Mouse (Mus musculus): ENCODE measurements around the gene Gm17949. TPM values are rescaled to one million over a fixed set of nuclear protein-coding genes. Genes with fewer than 3 reads are reported as not detected.

Gm17949 gene
- polyA plus RNA-seq, 1 experiment from 2014 or later: 0.43 TPM

- Histone ChIP-seq H3K9me3 (no peaks in the 10 kb centered on the region), H3K36me3 (peaks cover 82% of the 10 kb centered on the region), H3K4me1 (replicated peaks) (peaks cover 16% of the 10 kb centered on the region), H3K27me3 (ENCODE audit: insufficient read depth, poor library complexity, severe bottlenecking) (no peaks in the 10 kb centered on the region), H3K4me3 (peak within 1 kb of the TSS; percentile 69), H3K27ac (peak within 1 kb of the TSS; percentile 81)
- WGBS: under 1% methylated on average over 38 of the region's 38 CpGs
- peak; percentile 96 for DNase-seq (ENCODE audit: low spot score)
Measured at GRCm38 (mm10) chr17:56997029-56997667, 14.1 kb upstream of the Gm17949 start, which contains the start of gene Alkbh7. Gene Alkbh7 (plus strand): TSS chr17:56997339.

GRCm38 (mm10) chr17:56999414-56999813 is 11.9 kb upstream of the Gm17949 start:
- no peaks in the 10 kb centered on the region for H3K27me3 ChIP-seq (ENCODE audit: insufficient read depth, poor library complexity, severe bottlenecking)
- 94% methylated on average over 9 of the region's 9 CpGs for WGBS

DNA sequence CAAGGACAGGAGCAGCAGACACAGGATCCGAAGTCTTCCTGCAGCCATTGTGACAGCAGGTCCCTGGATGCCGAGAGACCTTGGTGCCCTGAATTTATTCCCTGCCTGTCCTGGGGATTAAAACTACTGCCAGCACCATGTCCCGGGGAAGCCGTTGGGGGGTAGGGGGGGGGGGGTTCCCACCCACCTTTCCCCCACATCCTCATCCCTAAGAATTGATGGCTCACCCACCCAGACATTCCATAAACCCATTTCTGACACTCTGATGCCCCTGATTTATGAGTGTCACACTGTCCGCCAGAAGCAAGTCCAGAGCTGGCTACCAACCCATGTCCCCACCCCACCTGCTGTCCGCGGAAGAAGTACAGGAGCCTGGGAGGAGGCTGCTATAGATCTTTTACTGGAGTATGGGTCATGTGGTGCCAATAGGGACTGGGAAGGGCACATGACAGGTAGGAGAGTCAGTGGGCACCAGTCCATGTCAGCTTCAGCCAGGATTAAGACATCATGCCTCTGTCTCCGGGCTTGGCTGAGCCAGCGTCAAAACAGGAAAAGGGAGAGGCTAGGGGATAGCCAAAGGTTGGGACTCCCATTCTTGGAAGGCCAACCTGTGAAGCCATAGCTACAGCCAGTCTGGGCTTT is 11.2 kb upstream of the Gm17949 start, which contains the start of gene Pspn:
TSS of gene Pspn (minus strand) at position 51 of the 642 bp plus-strand sequence.
- 83% methylated on average over 9 of the region's 9 CpGs for WGBS
- Histone ChIP-seq H3K27me3 (ENCODE audit: insufficient read depth, poor library complexity, severe bottlenecking) (no peaks in the 10 kb centered on the region), H3K4me1 (replicated peaks) (peaks cover 16% of the 10 kb centered on the region), H3K9me3 (no peaks in the 10 kb centered on the region), H3K4me3 (no peak within 1 kb of the TSS), H3K27ac (no peak within 1 kb of the TSS), H3K36me3 (peaks cover 80% of the 10 kb centered on the region)
- DNase-seq (ENCODE audit: low spot score): no peak

More at GRCm38 (mm10) chr17:56999414-56999813, 11.9 kb upstream of the Gm17949 start:
- no peaks in the 10 kb centered on the region for H3K9me3 ChIP-seq
- peaks cover 16% of the 10 kb centered on the region for H3K4me1 ChIP-seq (replicated peaks)
- H3K36me3 ChIP-seq: peaks cover 80% of the 10 kb centered on the region
- no peak overlapping the region for H3K4me3 ChIP-seq
- H3K27ac ChIP-seq: no peak overlapping the region
- no peak for DNase-seq (ENCODE audit: low spot score)

DNA sequence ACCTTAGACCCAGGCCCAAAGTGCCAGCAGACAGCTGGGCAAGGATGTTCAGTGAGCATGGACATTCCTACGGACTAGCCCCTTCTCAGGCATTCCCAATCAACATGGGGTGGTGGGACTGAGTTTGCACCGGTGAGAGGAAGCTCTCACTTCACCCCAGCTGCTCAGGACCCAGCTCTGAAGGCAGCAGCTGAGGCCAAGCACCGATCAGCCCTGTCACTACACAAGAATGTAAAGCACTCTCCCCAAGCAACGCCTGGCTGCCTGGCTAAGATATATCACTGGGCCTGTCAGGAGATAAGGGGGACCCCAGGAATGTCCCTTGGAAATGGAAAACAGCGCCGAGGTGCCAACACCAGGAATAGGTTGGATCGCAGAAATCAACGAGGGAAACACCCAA is 10.0 kb upstream of the Gm17949 start:
- 79% methylated on average over 8 of the region's 8 CpGs for WGBS
- Histone ChIP-seq H3K4me1 (replicated peaks) (peaks cover 16% of the 10 kb centered on the region), H3K27me3 (ENCODE audit: insufficient read depth, poor library complexity, severe bottlenecking) (no peaks in the 10 kb centered on the region), H3K9me3 (no peaks in the 10 kb centered on the region), H3K4me3 (no peak overlapping the region), H3K36me3 (peaks cover 80% of the 10 kb centered on the region), H3K27ac (no peak overlapping the region)
- no peak for DNase-seq (ENCODE audit: low spot score)

- Histone ChIP-seq H3K36me3 (peaks cover 96% of the 10 kb centered on the region), H3K4me3 (no peak overlapping the region)
- 89% methylated on average over 7 of the region's 7 CpGs for WGBS
Measured at GRCm38 (mm10) chr17:57003994-57004393, 7.3 kb upstream of the Gm17949 start.

GRCm38 (mm10) chr17:57007137-57007905 is 3.9 kb upstream of the Gm17949 start:
- DNase-seq (ENCODE audit: low spot score): no peak
- 94% methylated on average over 13 of the region's 13 CpGs for WGBS
- Histone ChIP-seq H3K27me3 (ENCODE audit: insufficient read depth, poor library complexity, severe bottlenecking) (no peaks in the 10 kb centered on the region), H3K4me1 (replicated peaks) (peaks cover 19% of the 10 kb centered on the region), H3K27ac (no peak overlapping the region), H3K9me3 (no peaks in the 10 kb centered on the region), H3K4me3 (no peak overlapping the region), H3K36me3 (peaks cover 73% of the 10 kb centered on the region)

More at GRCm38 (mm10) chr17:57003994-57004393, 7.3 kb upstream of the Gm17949 start:
- Histone ChIP-seq H3K9me3 (no peaks in the 10 kb centered on the region), H3K27me3 (ENCODE audit: insufficient read depth, poor library complexity, severe bottlenecking) (no peaks in the 10 kb centered on the region), H3K4me1 (replicated peaks) (no peaks in the 10 kb centered on the region), H3K27ac (no peak overlapping the region)
- DNase-seq (ENCODE audit: low spot score): no peak

DNA sequence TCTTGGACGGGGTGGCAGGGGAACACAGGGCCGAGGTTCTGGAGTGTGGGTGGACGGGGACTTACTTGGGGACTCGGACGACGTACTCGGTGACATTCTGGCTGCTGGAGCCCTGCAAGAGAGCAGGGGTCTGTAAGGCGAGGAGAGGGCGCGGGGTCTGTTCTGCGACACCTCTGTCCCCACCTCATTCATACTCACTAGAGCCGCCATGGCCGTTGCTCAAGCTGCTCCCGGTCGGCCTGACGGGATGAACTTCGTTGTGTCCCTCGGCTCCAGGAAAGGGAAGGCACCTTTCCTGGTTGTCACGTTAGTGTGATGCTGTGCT is 396 bp upstream of the Gm17949 start:
- under 1% methylated on average over 19 of the region's 19 CpGs for WGBS
- Histone ChIP-seq H3K27ac (peak overlapping the region; percentile 97), H3K4me1 (replicated peaks) (peaks cover 23% of the 10 kb centered on the region), H3K27me3 (ENCODE audit: insufficient read depth, poor library complexity, severe bottlenecking) (no peaks in the 10 kb centered on the region), H3K9me3 (no peaks in the 10 kb centered on the region), H3K4me3 (peak overlapping the region; percentile 78), H3K36me3 (peaks cover 38% of the 10 kb centered on the region)
- DNase-seq (ENCODE audit: low spot score): no peak

DNA sequence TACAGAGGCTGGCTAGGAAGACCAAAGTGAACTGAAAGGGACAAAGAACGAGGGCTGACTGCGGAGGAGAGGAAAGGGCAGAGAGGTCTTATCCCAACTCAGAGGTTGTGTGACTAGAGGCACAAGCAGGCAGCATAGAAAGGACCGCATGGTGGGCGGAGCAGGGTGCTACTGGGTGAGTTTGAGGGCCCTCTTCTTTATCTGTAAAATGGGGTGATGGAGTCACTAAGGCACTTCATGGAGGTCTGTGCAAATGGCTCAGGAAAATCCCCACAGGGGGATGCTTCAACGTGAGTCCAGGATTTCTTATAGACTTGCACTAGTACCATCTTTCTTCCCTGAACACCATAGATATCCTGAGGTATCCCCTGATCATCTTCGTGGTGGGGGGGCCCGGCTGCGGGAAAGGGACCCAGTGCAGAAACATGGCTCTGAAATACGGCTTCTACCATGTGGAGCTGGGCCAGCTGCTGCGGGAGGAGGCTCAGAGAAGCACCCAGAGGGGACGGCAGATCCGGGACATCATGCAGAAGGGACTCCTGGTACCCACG is 1.1 kb downstream of the Gm17949 start:
- H3K27ac ChIP-seq: peak overlapping the region; percentile 97
- WGBS: 76% methylated on average over 13 of the region's 13 CpGs

GRCm38 (mm10) chr17:57019693-57020092 is 8.4 kb downstream of the Gm17949 start:
- no peak for DNase-seq (ENCODE audit: low spot score)
- Histone ChIP-seq H3K36me3 (peaks cover 57% of the 10 kb centered on the region), H3K4me1 (replicated peaks) (no peaks in the 10 kb centered on the region), H3K4me3 (no peak overlapping the region), H3K27me3 (ENCODE audit: insufficient read depth, poor library complexity, severe bottlenecking) (no peaks in the 10 kb centered on the region), H3K9me3 (no peaks in the 10 kb centered on the region), H3K27ac (no peak overlapping the region)
- 84% methylated on average over 2 of the region's 2 CpGs for WGBS

More for the DNA sequence above, 1.1 kb downstream of the Gm17949 start:
- Histone ChIP-seq H3K27me3 (ENCODE audit: insufficient read depth, poor library complexity, severe bottlenecking) (no peaks in the 10 kb centered on the region), H3K4me3 (peak overlapping the region; percentile 78), H3K4me1 (replicated peaks) (peaks cover 23% of the 10 kb centered on the region), H3K36me3 (peaks cover 23% of the 10 kb centered on the region), H3K9me3 (no peaks in the 10 kb centered on the region)
- DNase-seq (ENCODE audit: low spot score): no peak

GRCm38 (mm10) chr17:57020960-57021359 is 9.7 kb downstream of the Gm17949 start:
- WGBS: 92% methylated on average over 5 of the region's 5 CpGs
- H3K4me1 ChIP-seq (replicated peaks): no peaks in the 10 kb centered on the region
- H3K9me3 ChIP-seq: no peaks in the 10 kb centered on the region
- H3K36me3 ChIP-seq: peaks cover 69% of the 10 kb centered on the region
- no peak overlapping the region for H3K4me3 ChIP-seq
- H3K27ac ChIP-seq: no peak overlapping the region
- no peak for DNase-seq (ENCODE audit: low spot score)
- no peaks in the 10 kb centered on the region for H3K27me3 ChIP-seq (ENCODE audit: insufficient read depth, poor library complexity, severe bottlenecking)

GRCm38 (mm10) chr17:57027471-57027870 is 16.2 kb downstream of the Gm17949 start:
- 91% methylated on average over 4 of the region's 4 CpGs for WGBS

GRCm38 (mm10) chr17:57029691-57030090 is 18.4 kb downstream of the Gm17949 start:
- WGBS: 56% methylated on average over 8 of the region's 8 CpGs
- no peak for DNase-seq (ENCODE audit: low spot score)
- Histone ChIP-seq H3K36me3 (peaks cover 50% of the 10 kb centered on the region), H3K27me3 (ENCODE audit: insufficient read depth, poor library complexity, severe bottlenecking) (no peaks in the 10 kb centered on the region), H3K4me3 (peak overlapping the region; percentile 77), H3K27ac (no peak overlapping the region), H3K9me3 (no peaks in the 10 kb centered on the region), H3K4me1 (replicated peaks) (peaks cover 26% of the 10 kb centered on the region)

More at GRCm38 (mm10) chr17:57027471-57027870, 16.2 kb downstream of the Gm17949 start:
- no peak for DNase-seq (ENCODE audit: low spot score)
- peaks cover 22% of the 10 kb centered on the region for H3K4me1 ChIP-seq (replicated peaks)
- no peak overlapping the region for H3K27ac ChIP-seq
- no peaks in the 10 kb centered on the region for H3K9me3 ChIP-seq
- no peak overlapping the region for H3K4me3 ChIP-seq
- H3K36me3 ChIP-seq: peaks cover 72% of the 10 kb centered on the region
- H3K27me3 ChIP-seq (ENCODE audit: insufficient read depth, poor library complexity, severe bottlenecking): no peaks in the 10 kb centered on the region
